ENCODE assay signal across 12 mouse cellular contexts in genomic region chr3:65407891-65408290, GRCm38 (mm10).
"Had no signal": no experiment of that assay in that cellular context is flagged by ENCODE, and none has a peak within 500 bp of the region (broad histone marks: within the 10 kb centered on the region; RNA-seq: fewer than 3 reads in every experiment).

No protein-coding gene starts in this region.

- DNase-seq: left cerebral cortex, postnatal 4 days; liver; liver, embryonic 13.5 days; liver, postnatal 0 days; lung, adult 18-20 months; lung, adult 2 months; lung, embryonic 14.5 days; lung, postnatal 10 days; lung, postnatal 14 days; lung, postnatal 36 days; lung, postnatal 4 days; midbrain, embryonic 14.5 days had no signal
